Mouse (Mus musculus): ENCODE results near the gene Acot3.

The Acot3 gene

GRCm38 (mm10) chr12:84100604-84101492 lies 48.9 kb downstream of the Acot3 start, which contains the start of gene Acot6:
TSS of gene Acot6 (plus strand) at chr12:84100654.
- DNase-seq (ENCODE audit: low read depth, low spot score): peak; percentile 43

GRCm38 (mm10) chr12:84101493-84101845 lies 49.5 kb downstream of the Acot3 start:
- no peak for DNase-seq (ENCODE audit: low read depth, low spot score)

DNA sequence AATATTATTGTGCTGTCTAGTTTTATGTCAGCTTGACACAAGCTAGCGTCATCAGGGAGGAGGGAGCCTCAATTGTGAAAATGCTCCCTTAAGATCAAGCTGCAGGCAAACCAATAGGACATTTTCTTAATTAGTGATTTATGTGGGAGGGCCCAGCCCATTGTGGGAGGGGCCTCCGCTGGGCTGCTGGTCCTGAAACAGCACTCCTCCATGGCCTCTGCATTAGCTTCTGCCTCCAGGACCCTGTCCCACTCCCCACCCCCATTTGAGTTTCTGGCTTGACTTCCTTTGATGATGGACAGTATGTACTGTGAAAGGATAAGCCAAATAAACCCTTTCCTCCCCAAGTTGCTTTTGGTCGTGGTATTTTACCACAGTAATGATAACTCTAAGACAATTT lies 55.1 kb downstream of the Acot3 start:
- DNase-seq (ENCODE audit: low read depth, low spot score): no peak

- no peak for DNase-seq (ENCODE audit: low read depth, low spot score)
These were observed 55.7 kb downstream of the Acot3 start for GRCm38 (mm10) chr12:84107692-84108091.

GRCm38 (mm10) chr12:84109924-84110323 lies 58.0 kb downstream of the Acot3 start:
- no peak for DNase-seq (ENCODE audit: low read depth, low spot score)
